Mouse (Mus musculus) T-helper 17 cell (primary cell): ENCODE measurements around the gene Pth1r.

Source experiments
- in situ Hi-C, 2 experiments: fragments of 300-600 bp; cut with MboI, MseI; formaldehyde crosslinking; loops; 1 replicate in 1 of 2; 2 replicates in 1 of 2; pipeline ENCODE4 v1.15.1; 2025; ENCODE audit warnings: high pct_unique_total_duplicates in 2 of 2

The Pth1r gene

DNA sequence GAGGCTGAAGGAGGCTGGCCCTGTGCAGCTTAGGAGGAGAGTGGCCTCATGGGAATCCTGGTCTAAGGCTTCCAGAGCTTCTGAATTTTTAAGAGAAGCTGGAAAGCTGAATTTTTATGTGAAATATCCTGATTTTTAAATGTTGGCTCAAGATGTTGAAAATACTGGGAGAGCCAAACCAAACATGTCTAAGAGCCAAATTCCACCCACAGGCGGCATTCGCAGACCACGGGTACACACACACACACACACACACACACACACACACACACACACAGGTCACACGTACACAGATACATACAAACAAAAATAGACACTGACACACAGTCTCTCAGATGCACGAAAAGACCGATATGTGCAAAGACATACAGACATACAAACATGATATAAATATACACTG, 28.9 kb downstream of the Pth1r start:
- in situ Hi-C loops, result no loop called here

DNA sequence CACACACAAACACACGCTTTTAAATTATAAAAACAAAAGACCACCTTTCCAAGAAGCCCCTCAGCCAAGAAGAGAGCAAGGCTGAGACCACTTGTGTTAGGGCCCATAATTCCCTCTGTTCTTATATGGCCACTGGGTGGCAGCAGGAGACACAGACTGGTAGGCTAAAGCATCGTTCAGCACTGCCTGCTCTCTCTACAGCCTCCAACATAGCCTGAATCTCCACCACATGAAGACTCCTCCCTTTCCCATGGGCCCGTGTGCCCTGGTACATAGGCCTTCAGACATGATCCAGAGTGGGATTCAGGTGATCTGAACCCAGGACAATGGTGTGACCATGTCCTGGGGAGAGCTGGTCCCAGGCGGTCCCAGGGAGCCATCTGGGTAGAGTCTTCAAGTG, 30.2 kb downstream of the Pth1r start:
- in situ Hi-C loops, result no loop called here

DNA sequence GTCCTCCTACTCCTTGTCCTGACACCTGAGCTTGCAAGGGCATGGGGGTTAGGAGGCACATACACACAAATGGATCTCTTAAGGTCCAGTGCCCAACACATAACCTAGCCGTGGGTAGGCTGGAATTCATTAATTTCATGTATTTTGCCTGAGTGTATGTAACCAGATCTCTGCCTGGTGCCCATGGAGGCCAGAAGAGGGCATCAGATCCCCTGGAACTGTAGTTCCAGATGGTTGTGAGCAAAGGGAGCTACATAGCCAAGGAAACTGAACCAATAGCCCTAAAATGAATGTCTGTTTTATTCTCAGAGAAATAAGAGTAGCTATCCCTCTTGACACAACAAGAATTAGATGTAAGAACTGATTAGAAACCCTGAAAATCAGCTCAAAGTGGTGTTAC, 31.5 kb downstream of the Pth1r start:
- in situ Hi-C loops, result no loop called here

DNA sequence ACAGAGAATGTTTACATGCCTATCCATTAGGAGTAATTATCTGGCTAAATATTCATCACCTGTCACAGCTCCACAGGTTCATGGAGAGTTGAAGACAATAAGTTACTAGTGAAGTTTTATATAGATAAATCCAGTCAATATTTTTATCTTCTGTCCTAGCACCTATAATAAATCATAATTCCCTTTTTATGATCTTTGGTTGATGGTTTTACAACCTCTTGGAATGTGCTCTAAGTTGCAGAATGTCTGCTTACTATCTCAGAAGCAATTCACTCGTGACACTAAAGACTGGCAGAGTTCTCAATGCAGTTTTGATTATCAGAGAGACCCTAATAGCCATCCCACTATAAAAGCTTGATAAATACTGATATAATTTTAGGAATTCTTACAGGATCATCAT, 33.6 kb downstream of the Pth1r start:
- in situ Hi-C loops, result loop anchor here in 1 of 2 experiments (5.0 kb wide), 1 partner anchor 71 kb away; no protein-coding TSS in a partner anchor

DNA sequence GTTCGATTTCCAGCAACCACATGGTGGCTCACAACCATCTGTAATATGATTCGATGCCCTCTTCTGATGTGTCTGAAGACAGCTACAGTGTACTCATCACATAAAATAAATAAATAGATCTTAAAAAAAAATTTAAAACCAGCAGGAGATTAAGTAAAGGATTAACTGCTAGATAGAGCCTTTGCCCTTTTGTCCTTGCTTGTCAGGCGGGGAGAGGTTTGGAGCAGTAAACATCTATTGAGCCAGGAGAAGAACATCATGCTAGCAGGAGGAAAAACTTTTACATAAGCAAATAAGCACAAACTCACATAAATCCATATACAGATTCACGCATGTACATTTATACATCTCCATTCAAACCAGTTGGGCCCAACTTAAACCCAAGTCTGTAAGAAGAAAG, 34.4 kb downstream of the Pth1r start:
- in situ Hi-C loops, result loop anchor here in 1 of 2 experiments (5.0 kb wide), 1 partner anchor 70 kb away; no protein-coding TSS in a partner anchor

DNA sequence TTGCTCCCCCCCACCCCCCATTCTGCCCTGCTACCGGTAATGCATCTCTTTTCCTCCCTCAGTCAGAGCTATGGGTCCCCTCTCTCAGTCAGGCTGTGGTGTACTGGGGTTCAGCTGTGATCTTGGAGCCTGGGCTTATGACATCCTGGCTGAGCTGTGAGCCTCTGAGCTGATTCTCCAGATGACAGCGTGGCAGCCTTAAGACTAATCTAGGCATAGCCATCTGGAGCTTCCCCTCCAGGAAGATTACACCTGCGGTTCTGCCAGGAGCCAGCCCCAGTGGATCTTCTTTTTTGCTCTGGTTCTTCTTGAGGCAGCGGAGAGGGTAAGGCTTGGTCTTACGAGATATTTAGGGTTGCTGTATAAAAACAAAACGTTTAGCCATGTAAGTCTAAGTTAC, 34.9 kb downstream of the Pth1r start:
- in situ Hi-C loops, result loop anchor here in 1 of 2 experiments (5.0 kb wide), 1 partner anchor 70 kb away; no protein-coding TSS in a partner anchor

DNA sequence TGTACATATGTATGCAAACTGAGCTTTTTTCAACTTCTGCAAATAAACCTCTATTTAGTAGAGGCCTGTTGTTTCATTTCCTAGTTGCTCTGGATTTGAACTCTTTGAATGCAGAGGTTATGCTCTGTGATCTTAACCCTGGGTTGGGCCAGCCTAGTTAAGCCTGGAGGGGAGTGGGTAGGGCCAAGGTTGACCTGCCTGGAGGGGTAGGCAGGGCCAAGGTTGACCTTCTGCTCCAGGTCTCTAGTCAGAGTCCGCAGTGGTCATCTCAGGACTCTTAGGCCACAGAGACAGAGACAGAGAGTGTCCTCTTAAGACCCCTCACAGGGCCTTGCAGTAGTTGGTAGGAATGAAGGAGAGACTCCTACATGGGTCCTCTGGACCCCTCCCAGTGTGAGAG, 35.4 kb downstream of the Pth1r start:
- in situ Hi-C loops, result loop anchor here in 1 of 2 experiments (5.0 kb wide), 1 partner anchor 69 kb away; no protein-coding TSS in a partner anchor

DNA sequence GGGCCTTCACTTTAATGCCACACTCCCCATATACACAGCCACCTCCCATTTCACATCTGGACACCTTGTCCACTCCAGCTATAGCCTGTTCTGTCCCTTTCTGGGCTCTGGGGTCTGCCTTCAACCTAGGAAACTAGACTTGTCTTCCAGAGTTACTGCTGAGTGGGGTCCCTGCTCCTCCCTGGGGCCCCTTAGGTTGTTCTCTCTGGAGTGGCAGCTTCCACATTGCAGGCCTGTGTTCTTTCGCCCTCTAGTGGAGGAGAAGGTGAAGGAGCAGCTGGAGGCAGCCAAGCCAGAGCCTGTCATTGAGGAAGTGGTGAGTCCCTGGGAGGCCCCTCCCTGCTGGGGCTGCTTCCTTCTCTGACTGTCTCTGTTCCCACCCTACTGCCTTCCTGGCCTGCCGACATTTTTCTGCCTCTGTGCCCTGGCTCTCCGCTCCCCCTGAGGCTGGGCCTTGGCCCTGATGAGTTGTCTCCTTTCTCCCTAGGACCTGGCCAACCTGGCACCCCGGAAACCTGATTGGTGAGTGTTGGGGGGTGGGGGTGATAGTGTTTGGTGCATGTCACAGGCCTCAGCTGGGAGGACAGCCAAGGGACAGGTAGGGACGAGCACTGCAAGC, 37.2 kb downstream of the Pth1r start:
- in situ Hi-C loops, result loop anchor here (5.0 to 10.0 kb wide), 2 partner anchors 67 to 285 kb away; no protein-coding TSS in a partner anchor

DNA sequence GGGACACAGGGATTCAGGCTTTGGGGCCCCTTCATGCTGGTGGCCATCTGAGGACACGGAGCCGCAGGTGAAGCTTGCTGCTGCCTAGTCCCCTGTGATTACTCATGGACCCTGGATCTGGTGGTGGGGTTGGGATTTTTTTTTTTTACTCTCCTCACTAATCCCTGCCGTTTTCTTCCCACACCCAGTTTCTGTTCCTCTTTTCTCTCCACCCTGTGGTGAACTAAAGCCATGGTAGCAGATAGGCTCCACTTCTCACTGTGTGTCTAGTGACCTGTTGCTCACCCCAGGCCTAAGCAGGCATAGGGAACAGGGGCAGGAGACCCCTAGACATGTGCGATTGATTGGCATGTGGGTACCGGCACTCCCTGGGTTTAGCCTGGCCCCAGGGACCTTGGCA, 40.2 kb downstream of the Pth1r start:
- in situ Hi-C loops, result loop anchor here in 1 of 2 experiments (10.0 kb wide), 1 partner anchor 282 kb away; no protein-coding TSS in a partner anchor

DNA sequence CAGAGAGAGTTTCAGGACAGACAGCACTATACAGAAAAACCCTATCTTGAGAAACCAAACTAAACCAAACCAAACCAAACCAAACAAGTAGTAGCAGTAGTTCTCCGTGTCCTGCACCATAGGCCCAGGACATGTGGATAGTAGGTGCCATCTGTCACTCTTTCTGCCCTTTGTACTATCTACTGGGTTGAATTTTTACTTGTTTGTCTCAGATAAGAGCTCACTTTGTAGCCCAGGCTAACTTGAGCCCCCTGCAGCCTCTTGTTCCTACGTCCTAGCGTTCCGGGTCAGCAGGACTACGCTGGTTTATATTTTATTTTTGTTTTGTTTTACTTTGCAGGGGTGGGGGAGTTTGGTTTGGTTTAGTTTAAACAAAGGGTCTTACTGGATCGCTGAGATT, 43.0 kb downstream of the Pth1r start:
- in situ Hi-C loops, result loop anchor here in 1 of 2 experiments (5.0 to 10.0 kb wide), 2 partner anchors 62 to 279 kb away; no protein-coding TSS in a partner anchor

DNA sequence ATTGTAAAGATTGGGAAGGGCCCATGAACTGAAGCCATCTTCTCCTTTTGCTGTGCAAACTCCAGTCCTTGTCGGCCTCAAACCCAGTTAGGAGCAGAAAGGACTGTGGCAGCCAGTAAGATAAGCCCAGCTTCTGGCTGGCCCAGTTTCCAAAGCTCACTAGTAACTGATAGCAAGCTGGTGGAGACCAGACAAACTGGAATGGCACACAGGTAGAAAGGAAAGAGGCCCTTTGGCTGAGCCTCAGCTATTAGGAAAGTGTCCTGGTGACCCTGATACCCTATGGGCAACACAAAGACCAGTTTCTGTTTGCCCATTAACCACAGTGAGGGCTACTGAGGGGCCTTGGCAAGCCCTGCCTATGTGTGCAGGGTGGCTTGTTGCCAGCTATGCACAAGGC, 44.1 kb downstream of the Pth1r start:
- in situ Hi-C loops, result loop anchor here in 1 of 2 experiments (5.0 to 10.0 kb wide), 2 partner anchors 61 to 278 kb away; no protein-coding TSS in a partner anchor

DNA sequence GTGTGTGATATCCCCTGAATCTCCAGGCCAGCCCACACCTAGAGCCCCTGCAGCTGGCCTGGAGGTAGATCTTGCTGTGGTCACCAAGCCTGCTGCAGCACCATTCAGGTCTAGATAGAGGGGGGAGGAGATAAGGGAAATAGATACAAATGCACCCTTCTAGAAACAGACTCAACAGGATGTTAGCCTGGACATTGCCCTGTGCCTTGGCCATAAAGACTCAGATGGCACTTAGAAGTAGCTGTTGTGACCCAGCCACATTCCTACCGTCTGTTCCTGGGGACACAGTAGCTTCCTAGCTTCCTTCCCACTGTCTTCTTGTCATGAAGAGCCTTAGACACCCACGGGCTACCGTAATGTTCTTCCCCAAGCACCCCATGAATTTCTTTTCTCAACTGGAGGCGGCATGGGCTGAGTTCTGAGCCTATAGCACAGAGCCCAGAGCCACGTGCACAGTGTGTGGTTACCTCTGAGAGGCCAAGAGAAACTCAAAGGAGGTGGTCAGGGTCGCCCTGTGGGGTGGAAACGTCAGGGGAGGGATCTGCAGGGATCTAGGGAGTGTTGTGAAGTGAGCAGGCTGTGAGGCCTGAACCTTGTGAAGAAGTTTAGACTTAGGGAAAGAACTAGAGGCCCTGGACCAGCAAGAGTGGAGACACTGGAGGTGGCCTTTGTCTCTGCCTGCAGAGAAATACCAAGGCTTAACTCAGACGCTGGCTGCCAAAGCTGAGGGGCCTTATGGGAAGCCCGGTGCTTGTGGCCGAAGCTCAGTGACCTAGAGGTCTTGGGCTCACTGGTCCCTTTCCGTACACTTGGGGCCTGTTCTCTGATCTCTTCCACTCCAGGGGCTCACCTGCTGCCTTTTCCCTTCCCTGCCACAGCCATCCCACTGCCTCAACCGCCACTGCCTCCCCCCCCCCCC, 45.6 kb downstream of the Pth1r start:
- in situ Hi-C loops, result loop anchor here in 1 of 2 experiments (5.0 to 10.0 kb wide), 2 partner anchors 59 to 277 kb away; no protein-coding TSS in a partner anchor

DNA sequence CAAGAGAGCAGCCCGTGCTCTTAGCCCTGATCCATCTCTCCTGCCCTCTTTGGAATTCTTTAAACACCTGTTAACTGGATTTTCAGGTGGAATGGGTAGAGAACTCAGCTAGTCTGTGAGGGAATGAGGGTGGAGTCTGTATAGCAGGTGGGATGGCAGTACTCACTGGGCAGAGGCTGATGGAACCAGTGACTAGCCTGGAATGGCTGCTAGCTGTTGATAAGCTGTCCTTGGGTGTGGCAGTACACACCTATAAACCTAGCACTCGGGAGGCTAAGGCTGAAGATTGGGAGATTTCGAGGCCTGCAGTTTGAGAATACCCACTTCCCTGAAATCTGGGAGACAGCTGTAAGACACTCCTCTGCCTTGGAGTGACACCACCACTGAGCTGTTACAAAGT, 47.4 kb downstream of the Pth1r start:
- in situ Hi-C loops, result no loop called here

DNA sequence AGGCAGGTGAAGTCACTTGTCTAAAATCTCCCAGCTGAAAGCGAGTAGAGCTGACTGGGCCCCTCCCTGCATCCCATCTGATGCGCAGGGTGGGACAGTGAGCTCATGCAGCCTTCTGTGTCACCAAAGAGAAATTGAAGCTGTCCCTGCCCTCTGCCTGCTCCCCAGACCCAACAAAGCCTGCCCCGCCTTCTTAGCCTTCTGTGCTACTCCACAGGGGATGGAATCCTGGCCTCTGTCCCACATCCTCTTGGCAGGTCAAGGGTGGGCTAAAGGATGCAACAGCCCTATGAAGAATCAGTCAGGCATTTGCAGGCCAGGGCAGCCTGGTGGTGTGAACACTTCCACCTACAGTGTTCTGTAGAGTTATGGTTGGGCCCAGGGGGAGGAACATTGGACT, 49.5 kb downstream of the Pth1r start:
- in situ Hi-C loops, result no loop called here

DNA sequence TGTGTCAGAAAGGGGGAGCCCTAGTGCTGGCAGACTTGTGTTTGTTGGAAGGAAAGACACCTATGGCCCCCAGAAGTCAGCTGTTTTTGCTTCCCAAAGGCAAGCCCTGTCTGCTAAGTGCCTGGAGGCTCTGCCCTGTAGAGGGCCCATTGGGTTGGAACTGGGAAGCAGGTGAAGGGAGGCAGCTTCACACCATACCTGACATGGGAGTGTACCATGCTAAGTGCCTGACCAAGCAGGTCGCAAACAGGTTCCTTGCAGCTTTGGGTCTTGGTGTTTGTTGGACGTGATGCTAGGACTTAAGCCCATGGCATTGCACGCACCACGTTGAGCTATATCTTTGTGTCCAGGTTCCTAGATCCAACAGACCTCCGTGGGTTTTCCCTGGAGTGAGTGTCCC, 50.5 kb downstream of the Pth1r start:
- in situ Hi-C loops, result no loop called here

DNA sequence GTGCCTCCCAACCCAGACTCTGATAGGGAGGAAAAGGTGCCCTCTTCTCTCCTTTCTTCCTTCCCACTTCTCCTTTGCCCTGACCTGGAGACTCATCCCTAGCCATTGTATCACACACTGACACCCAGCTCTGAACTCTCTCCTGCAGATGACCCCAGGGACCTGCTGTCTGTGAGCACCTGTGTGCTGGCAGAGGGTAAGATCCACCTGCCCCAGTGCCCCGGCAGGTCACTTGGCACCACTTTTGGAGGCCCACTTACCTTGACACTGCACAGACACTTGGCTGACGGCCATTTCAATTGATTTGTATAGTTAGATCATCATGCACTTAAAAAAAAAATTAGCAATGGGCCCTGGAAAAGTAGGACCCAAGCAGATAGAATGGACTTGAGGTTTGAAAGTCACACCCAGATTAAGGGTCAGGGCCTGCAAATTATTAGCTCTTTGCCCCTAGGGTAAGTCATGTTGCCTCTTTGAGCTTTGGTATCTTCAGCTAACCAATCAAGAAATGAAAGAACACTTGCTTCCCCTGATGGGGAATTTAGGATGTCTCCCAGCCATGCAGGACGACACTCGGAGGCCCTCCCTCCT, 51.7 kb downstream of the Pth1r start:
- in situ Hi-C loops, result no loop called here

DNA sequence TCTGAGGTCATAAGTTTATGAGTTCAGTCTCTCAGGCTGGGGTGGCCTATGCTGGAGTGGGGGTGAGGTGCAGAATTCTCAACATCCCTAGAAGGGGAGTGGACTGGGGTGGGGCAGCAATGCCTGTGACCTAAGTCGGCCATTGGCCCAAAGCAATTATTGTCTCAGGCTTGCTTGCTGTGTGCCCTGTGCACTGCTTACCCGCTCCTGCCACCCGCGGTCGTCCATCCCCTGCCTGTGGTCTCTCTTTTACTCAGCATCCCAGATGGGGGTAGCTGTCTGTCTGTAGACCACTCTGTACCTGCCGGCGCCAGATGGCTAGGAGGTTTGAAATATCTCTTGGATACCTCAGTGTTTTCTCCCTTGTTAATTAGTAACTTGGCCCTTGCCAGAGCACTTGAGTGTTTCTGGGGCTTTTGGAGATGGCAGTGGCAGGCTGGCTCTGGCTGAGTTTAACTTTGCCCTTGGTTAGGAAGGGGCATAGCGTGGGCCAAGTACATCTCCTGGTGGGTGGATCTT, 57.6 kb downstream of the Pth1r start:
- in situ Hi-C loops, result no loop called here

DNA sequence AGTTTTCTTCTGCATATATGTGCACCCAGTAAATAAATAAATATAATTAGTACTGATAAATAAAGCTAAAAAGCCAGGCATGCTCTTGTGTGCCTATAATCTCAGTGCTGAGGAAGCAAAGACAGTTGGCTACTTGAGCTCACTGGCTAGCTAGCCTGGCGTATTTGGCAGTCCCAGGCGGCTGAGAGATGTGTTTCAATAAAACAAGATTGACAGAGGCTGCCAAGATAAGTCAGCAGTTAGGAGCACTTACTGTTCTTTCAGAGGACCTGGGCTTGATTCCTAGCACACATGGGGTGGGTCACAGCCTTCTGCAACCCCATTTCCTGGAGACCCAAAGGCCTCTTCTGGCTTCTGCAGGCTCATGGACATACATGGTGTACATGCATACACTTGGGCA, 59.1 kb downstream of the Pth1r start:
- in situ Hi-C loops, result no loop called here

DNA sequence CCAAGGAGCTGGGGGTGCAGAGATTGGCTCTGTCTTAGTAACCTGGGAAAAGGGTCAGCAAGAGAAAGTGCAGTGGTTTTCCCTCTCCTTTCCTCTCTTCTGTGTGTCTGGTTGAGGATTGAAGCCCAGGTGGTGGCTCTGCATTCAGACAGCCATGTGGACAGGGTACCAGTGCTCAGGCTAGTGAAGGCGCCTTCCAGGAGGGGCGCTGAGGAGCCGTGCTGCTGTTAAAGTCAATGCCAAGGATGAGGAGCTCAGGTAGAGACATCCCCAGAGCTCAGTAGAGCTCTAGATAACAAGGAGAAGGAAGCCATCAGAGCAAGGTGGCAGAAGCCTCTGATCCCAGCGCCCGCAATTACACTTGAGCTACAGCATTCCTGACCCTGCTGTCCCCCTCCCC, 59.9 kb downstream of the Pth1r start:
- in situ Hi-C loops, result no loop called here

DNA sequence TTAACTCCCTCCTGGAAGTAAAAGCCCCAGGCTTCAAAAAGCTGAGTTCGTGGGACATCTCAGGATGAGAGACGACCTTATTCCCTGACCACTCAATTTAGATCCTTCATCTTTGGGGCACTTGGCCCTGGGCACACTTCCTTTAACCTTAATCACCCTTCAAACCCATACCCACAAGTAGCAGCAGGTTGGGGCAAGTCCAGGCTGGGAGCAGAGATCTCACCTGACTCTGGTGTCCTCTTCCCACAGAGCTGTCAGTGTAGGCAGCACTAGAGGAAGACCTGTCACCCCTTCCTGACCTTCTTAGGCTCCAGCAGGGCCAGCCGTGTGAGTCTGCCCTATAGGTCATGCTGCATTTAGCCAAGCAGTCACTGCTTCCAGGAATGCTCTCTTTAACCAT, 60.5 kb downstream of the Pth1r start:
- in situ Hi-C loops, result no loop called here

DNA sequence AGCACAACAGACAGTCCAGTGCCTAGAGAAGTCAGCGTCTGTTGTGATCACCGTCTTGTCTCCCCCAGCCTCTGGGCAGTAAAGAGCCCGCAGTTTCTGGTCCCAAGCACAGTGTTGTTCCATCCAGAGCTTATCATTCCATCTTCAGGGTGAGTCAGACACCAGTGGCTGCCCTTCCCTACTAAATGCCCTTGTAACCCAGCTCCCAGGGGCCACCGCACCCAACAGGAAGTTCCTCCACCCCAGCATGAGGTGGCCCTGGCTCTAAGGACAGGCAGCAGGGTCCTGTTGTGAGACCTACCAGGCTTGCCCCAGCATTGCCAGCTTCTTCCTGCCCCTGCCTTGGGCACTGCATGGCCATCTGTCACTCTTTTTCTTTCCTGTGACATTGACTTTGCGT, 61.4 kb downstream of the Pth1r start:
- in situ Hi-C loops, result no loop called here

DNA sequence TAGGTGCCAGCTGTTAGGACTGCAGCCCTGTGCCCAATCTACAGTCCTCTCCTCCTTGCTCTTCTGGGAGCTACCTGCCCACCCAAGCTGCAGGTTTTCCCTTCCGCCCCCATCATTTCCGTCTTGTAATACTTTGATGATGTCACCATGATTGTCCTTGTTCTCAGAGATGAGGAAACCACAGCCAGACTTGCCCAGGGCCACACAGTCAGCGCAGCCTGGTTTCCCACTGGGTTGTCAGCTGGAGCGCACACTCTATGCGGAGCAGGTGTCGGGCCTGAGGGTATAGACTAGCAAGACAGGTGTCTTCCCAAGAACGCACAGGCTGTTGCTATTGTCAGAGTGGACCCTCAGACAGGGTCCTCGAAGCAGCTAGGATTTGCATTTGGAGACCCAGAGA, 61.8 kb downstream of the Pth1r start:
- in situ Hi-C loops, result no loop called here
